Mouse (Mus musculus) left cerebral cortex, adult 8-10 months (tissue): ENCODE results near the gene Mrgprf. TPM values are rescaled to one million over a fixed set of nuclear protein-coding genes. Genes with fewer than 3 reads are reported as not detected.

Experiments
- DNase-seq, 2 experiments: peaks; one replicate each; pipeline ENCODE4 v3.0.0; 2022; ENCODE audit warnings: low spot score in 2 of 2
- total RNA-seq, 4 experiments: library from RNA; stranded (reverse); gene quantifications; 2 replicates each; pipeline ENCODE4 v1.2.4; 2022

The Mrgprf gene
- total RNA-seq, 4 experiments from 2014 or later: 1.3 to 2.1 (median 1.7) TPM

GRCm38 (mm10) chr7:145299562-145300320 is 887 bp upstream of the Mrgprf start:
- peak in 1 of 2 experiments; percentile 28 for DNase-seq

DNA sequence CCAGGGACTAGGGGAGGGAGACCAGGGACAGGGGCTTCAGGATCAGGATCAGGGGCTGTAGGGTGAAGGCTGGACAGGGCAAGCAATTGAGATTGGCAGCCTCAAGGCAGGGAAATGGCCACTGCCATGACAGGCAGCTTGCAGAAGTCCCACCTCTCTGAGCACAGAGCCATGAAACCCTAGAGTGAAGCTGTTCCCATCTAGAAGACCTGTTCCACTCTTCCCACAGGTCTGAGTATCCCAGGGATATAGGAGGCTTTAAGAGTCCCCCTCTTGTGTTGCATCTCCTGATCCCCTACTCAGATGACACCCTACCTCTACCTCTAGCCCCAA is 346 bp downstream of the Mrgprf start:
- DNase-seq: no peak

DNA sequence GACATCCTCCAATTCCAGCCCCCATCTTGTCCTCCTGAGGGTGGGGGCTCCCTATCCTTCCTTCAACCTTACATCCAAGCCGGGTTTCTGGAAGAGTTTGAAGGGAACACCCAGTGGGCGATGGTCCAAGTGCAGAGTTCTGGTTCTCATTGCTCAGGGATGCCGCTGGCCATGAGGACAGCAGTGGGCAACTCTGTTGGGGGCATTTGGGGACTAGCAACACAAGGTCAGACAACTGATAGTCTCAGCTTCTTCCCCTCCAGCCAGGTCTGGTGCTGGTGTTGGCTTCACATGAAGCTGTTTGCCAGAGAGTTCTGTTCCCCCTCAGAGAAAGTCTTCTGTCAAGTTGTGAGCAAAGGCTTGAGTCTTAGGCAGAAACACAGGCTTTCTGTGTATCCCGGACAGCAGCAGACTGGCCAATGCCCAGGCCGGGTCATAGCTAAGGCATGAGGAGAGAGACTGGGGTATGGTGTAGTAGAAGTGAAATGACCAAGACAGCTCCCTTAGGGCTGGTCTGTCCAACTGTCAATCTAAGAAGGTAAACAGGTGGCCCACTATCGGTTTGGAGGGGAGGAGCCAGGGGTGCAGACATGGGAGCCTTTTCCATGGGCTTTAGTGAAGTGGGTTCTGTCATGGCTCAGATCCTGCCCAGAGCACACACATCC is 845 bp downstream of the Mrgprf start:
- DNase-seq: no peak

DNA sequence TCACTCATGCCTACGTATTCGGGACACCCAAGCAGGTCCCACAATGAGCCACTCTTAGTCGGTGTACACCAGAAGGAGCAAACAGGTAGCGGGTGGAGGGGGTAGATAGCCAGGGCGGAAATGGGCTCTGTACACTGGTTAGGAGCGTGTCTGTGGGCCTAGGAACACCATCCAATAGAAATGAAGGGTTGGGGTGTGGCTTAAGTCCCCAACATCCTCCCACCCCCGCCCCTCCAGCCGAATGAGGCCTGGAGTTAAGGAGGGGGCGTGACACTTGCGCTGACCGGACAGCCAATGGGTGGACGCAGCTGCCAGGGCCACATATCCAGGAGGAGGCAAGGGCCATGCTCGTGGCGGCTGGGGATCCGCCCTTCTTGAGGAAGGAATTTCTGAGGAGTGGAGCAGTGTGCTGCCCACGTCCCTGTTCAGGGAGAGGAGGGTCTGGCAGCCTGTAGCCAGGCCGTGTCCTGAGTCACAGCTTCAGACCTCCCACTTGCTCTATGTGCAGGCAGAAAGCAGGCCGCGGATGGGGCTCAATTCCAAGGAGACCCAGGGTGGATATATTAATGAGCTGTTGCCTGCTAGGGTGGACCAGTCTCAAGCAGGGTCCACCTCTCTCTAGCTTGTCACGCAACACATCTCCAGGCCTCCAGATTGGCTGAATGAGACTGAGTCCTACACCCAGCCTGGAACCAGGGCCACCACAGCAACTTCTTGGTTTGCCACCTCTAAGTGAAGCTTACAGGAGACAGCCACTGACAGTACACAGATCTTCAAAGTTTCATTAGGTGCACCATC is 2.1 kb downstream of the Mrgprf start:
- no peak for DNase-seq

GRCm38 (mm10) chr7:145304153-145304552 is 3.5 kb downstream of the Mrgprf start:
- DNase-seq: no peak

DNA sequence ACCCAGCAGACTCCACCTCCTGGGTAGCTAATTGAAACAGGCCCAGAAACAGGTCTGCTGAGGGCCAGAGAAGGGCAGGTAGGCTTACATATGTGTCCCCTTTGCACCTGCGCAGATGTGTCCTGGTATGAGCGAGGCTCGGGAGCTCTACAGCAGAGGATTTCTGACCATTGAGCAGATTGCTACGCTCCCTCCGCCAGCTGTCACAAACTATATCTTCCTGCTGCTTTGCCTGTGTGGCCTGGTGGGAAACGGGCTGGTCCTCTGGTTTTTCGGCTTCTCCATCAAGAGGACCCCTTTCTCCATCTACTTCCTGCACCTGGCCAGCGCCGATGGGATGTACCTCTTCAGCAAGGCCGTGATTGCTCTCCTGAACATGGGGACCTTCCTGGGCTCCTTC is 7.0 kb downstream of the Mrgprf start:
- DNase-seq: no peak

DNA sequence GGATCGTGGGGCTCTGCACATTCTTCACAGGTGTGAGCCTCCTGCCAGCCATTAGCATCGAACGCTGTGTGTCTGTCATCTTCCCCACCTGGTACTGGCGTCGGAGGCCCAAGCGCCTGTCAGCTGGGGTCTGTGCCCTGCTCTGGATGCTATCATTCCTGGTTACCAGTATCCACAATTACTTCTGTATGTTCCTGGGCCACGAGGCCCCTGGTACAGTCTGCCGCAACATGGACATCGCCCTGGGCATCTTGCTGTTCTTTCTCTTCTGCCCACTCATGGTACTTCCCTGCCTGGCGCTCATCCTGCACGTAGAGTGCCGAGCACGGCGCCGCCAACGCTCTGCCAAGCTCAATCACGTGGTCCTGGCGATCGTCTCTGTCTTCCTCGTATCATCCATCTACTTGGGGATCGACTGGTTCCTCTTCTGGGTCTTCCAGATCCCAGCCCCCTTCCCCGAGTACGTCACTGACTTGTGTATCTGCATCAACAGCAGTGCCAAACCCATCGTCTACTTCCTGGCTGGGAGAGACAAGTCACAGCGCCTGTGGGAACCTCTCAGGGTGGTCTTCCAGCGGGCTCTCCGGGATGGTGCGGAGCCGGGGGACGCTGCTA is 7.5 kb downstream of the Mrgprf start:
- no peak for DNase-seq

DNA sequence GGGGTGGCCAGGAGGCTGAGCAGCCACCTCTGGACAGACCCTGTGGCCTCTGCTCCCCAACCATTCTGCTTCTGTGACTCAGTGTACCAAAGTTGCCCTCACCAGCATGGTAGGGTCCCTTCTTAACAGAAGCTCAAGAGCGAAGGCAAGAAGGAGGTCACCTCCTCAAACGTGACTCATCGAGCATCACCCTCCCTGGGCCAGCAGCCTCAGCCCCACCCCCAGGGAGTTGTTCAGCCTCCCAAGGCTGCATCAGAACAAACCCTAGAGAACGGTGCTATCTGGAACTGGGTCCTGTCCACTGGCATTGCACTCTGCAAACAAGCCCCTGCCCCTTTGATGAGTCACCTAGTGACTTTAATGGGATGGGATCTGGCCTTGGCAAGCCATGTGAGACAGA is 8.2 kb downstream of the Mrgprf start:
- DNase-seq: no peak

DNA sequence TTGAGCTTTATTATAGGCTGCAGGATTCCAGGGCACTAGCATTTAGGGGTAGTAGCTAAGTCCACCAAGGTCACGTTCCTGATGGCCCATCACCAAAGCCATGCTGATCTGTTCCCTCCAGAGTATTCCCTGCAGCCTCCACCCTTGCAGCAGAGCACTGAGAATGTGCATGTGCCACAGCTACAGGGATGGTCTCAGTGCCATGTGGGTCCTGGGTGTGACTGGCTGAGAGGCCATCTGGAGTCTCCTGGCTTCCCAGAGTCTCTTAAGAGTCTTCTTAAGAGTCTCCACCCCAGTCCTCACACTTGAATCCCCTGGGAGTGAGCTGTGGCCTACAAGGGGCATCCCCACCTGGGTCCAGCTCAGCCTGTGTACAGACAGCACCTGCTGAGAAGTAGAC is 9.2 kb downstream of the Mrgprf start:
- DNase-seq: no peak

DNA sequence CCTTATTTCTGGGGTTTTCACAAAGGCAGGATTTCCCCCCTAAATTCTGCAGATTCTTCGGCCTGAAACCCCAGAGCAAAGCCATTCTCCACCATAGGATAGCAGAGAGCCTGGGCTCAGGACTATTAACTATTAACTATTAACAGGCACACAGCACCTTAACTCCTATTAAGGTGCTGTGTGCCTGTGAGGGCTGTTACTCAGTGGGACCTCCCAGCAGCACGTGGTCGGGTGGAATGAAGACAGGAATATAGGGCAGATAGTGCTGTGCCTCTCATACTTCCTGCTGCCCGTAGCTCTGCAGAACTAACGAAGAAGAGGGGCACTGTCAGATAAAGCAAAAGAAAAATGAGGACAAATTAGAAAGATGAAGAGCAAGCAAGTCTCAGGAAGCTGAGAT is 9.9 kb downstream of the Mrgprf start:
- DNase-seq: no peak

- DNase-seq: no peak
These were observed 11.5 kb downstream of the Mrgprf start for GRCm38 (mm10) chr7:145312137-145312536.

DNA sequence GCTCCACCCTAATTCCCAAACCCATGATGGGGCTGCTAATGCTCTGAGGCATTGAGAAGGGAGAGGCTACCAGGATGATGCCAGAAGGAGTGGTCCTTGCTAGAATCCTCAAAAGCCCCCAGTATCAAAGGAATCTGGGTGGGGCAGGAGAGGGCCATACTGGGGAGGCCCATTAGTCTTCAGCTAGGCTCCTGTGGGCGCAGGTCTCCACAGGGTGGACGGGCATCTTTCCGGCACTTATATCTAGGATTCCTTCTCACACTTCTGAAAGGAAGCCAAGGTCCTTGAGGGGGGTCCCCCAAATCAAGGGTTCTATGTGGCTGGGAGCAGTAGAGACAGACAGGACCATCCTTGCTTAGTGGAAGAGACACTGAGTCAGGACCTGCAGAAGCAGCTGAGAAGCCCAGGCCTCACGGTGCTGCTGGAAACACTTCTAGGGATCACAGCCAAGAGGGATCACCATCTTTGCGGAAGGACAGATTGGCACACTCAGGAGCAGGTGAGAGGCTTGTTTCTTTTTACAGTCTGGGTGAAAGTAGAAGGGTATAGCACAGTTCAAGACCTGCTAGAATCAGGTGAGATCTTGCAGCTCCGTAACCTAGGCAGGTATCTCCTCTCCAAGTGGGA is 14.3 kb downstream of the Mrgprf start, which contains the start of gene Mrgprd:
Gene Mrgprd (plus strand): TSS at position 51 of the 627 bp plus-strand sequence.
- no peak for DNase-seq

DNA sequence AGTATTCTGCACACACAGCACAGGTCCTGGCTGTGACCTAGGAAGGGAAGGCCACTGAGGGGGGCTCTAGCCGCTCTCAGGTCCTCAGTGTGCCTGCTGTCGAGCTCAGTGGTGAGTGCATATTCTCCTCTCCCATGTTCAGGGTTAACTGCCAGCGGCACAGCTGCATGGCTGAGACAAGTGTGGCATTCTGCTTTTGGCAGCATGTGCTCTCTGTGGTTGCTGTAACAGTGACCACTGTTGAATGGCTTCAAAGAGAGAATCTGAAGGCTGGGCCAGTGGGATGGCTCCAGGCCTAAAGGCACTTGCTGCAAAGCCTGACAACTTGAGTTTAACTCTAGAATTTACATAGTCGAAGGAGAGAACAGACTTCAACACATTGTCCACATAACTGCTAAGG is 16.9 kb downstream of the Mrgprf start:
- no peak for DNase-seq

DNA sequence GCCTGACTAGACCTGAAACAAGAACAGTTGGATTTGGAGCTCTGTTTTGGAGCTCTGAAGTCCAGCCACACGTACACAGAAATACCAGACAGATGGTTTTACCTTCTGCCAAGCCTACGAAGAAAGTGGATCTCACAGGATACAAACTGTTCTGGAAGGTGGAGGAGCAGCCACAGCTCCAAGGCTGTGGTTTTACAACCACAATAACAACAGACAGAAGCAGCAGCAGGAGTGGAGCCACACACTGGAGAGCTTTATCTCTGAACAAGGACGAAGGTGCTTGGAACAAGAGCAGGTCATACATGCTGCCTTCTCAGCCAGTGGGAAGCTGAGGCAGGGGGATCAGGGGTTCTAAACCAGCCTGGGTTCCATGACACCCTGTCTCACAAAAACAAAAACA is 18.9 kb downstream of the Mrgprf start:
- peak in 1 of 2 experiments; percentile 67 for DNase-seq

GRCm38 (mm10) chr7:145323607-145324006 is 23.0 kb downstream of the Mrgprf start:
- DNase-seq: no peak

GRCm38 (mm10) chr7:145325697-145326096 is 25.1 kb downstream of the Mrgprf start:
- no peak for DNase-seq

DNA sequence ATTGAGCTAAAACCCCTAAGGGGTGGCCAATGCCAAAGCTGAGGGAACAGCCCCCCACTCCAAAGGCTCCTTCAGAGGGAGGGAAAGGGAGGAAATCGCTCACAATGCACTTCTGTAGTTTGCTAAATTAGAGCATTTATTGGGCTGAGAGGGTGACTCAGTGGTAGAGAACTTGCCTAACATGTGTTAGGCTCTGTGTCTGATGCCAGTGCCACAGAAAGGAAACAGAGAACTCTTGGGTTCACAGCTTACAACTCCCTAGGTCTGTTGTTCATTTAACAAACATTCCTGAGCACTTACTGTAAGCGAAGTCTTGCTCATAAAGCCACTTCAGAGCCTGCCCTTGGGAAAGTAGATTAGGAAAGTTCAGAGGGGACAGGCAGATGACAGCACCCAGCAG is 29.4 kb downstream of the Mrgprf start:
- no peak for DNase-seq

GRCm38 (mm10) chr7:145330641-145331040 is 30.0 kb downstream of the Mrgprf start:
- DNase-seq: no peak

DNA sequence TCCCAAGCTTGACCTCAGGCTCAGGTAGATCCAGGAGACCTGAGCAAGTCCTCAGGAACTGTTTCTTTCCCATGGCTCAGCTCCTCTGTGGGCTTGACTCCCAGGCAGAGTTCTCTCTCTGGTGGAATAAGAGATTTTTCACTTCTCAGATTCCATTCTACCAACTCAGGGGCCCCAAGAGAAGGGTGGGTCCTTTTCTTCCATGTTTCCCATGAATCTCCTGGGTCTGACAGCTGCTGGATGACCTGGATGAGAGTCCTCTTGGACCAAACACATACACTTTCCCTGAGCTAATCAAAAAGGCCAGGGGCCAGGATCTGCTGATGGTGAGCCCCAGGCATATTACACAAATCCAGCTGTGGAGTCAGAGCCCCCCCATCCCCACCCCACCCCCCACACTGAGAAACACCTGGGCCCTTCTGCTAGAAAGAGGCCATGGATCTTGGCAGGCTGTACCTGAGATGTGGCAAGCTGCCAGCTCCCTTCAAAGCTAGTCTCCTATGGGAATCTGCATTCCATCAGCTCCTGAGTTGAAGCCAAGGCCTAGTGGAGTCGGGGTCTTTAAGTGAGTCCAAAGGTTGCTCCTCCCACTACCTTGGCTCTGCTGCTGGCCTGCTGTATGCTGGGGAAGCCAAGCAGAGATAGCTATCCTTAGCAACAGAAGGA is 31.9 kb downstream of the Mrgprf start:
- DNase-seq: no peak

DNA sequence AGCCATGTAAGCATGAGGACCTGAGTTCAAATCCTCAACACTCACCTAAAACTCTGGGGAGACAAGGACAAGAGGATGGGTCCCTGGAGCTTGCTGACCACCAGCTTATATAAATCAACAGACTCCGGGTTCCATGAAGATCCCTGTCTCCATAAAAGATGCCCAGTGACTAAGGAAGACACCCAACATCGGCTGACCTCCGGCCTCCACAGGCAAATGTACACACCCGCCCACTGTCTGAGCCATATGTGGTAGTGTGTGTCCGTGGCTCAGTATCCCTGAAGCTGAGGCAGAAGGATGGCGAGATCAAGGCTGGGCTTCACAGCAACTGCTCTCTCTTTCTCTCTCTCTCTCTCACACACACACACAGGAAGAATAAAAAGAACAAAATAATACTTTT is 33.3 kb downstream of the Mrgprf start:
- no peak for DNase-seq
